Mouse (Mus musculus): Measurements from ENCODE around the gene P4ha3. TPM values are rescaled to one million over a fixed set of nuclear protein-coding genes. Genes with fewer than 3 reads are reported as not detected.

The P4ha3 gene
- total RNA-seq, 1 experiment, result 2.0 TPM

- Histone ChIP-seq H3K27ac (ENCODE audit: insufficient read depth, low read depth, low read length, poor library complexity, severe bottlenecking) (no peak overlapping the region), H3K36me3 (ENCODE audit: control insufficient read depth, insufficient read depth, low read length, poor library complexity, severe bottlenecking) (no peaks in the 10 kb centered on the region), H3K4me1 (ENCODE audit: control insufficient read depth in 2 of 2, insufficient read depth in 2 of 2, low read length in 2 of 2, poor library complexity in 1 of 2) (no peaks in the 10 kb centered on the region), H3K9me3 (ENCODE audit: control insufficient read depth, insufficient read depth, low read depth, low read length) (no peaks in the 10 kb centered on the region), H3K9ac (ENCODE audit: insufficient read depth, low read depth, low read length, poor library complexity, severe bottlenecking) (no peak overlapping the region), H3K4me3 (ENCODE audit: insufficient read depth in 1 of 2, low read depth in 1 of 2, low read length in 2 of 2, poor library complexity in 1 of 2, severe bottlenecking in 1 of 2) (no peak overlapping the region)
- TF ChIP-seq CHD2 (IDR thresholded peaks at IDR 0.05; ENCODE audit: low read depth, low read length) (no peak), ZC3H11A (IDR thresholded peaks at IDR 0.05; ENCODE audit: borderline replicate concordance, low read depth, low read length) (no peak)
- no peak for DNase-seq (ENCODE audit: low read depth, low spot score)
- in situ Hi-C loops (cut with MboI; ENCODE audit: low sequenced_read_pairs in 2 of 2, unreplicated experiment in 2 of 2), result no loop called here
Observed at GRCm38 (mm10) chr7:100296699-100297098, 11.4 kb downstream of the P4ha3 start.

GRCm38 (mm10) chr7:100298861-100299510 lies 13.7 kb downstream of the P4ha3 start:
- H3K27ac ChIP-seq (ENCODE audit: insufficient read depth, low read depth, low read length, poor library complexity, severe bottlenecking), result no peak overlapping the region
- no peaks in the 10 kb centered on the region for H3K9me3 ChIP-seq (ENCODE audit: control insufficient read depth, insufficient read depth, low read depth, low read length)
- in situ Hi-C loops (cut with MboI; ENCODE audit: low sequenced_read_pairs in 2 of 2, unreplicated experiment in 2 of 2), result no loop called here
- H3K4me3 ChIP-seq (ENCODE audit: insufficient read depth in 1 of 2, low read depth in 1 of 2, low read length in 2 of 2, poor library complexity in 1 of 2, severe bottlenecking in 1 of 2), result no peak overlapping the region
- H3K4me1 ChIP-seq (ENCODE audit: control insufficient read depth in 2 of 2, insufficient read depth in 2 of 2, low read length in 2 of 2, poor library complexity in 1 of 2), result no peaks in the 10 kb centered on the region
- H3K9ac ChIP-seq (ENCODE audit: insufficient read depth, low read depth, low read length, poor library complexity, severe bottlenecking), result no peak overlapping the region
- H3K36me3 ChIP-seq (ENCODE audit: control insufficient read depth, insufficient read depth, low read length, poor library complexity, severe bottlenecking), result no peaks in the 10 kb centered on the region
- DNase-seq (ENCODE audit: low read depth, low spot score), result no peak
- TF ChIP-seq ZNF384 (IDR thresholded peaks at IDR 0.05; ENCODE audit: low read depth, low read length) (no peak), HCFC1 (IDR thresholded peaks at IDR 0.05; ENCODE audit: borderline replicate concordance, insufficient read depth, low read length) (no peak), ZC3H11A (IDR thresholded peaks at IDR 0.05; ENCODE audit: borderline replicate concordance, low read depth, low read length) (no peak), MAFK (IDR thresholded peaks at IDR 0.05; ENCODE audit: insufficient read depth, low read depth, low read length) (no peak), CHD2 (IDR thresholded peaks at IDR 0.05; ENCODE audit: low read depth, low read length) (no peak)

GRCm38 (mm10) chr7:100301390-100301789 lies 16.1 kb downstream of the P4ha3 start:
- Histone ChIP-seq H3K27ac (ENCODE audit: insufficient read depth, low read depth, low read length, poor library complexity, severe bottlenecking) (no peak overlapping the region), H3K4me3 (ENCODE audit: insufficient read depth in 1 of 2, low read depth in 1 of 2, low read length in 2 of 2, poor library complexity in 1 of 2, severe bottlenecking in 1 of 2) (no peak overlapping the region), H3K9me3 (ENCODE audit: control insufficient read depth, insufficient read depth, low read depth, low read length) (no peaks in the 10 kb centered on the region), H3K4me1 (ENCODE audit: control insufficient read depth in 2 of 2, insufficient read depth in 2 of 2, low read length in 2 of 2, poor library complexity in 1 of 2) (no peaks in the 10 kb centered on the region), H3K36me3 (ENCODE audit: control insufficient read depth, insufficient read depth, low read length, poor library complexity, severe bottlenecking) (no peaks in the 10 kb centered on the region), H3K9ac (ENCODE audit: insufficient read depth, low read depth, low read length, poor library complexity, severe bottlenecking) (no peak overlapping the region)
- DNase-seq (ENCODE audit: low read depth, low spot score), result no peak
- TF ChIP-seq MAFK (IDR thresholded peaks at IDR 0.05; ENCODE audit: insufficient read depth, low read depth, low read length) (no peak), ZNF384 (IDR thresholded peaks at IDR 0.05; ENCODE audit: low read depth, low read length) (no peak), CHD2 (IDR thresholded peaks at IDR 0.05; ENCODE audit: low read depth, low read length) (no peak), ZC3H11A (IDR thresholded peaks at IDR 0.05; ENCODE audit: borderline replicate concordance, low read depth, low read length) (no peak), HCFC1 (IDR thresholded peaks at IDR 0.05; ENCODE audit: borderline replicate concordance, insufficient read depth, low read length) (no peak)
- in situ Hi-C loops (cut with MboI; ENCODE audit: low sequenced_read_pairs in 2 of 2, unreplicated experiment in 2 of 2), result no loop called here

GRCm38 (mm10) chr7:100302316-100302715 lies 17.0 kb downstream of the P4ha3 start:
- in situ Hi-C loops (cut with MboI; ENCODE audit: low sequenced_read_pairs in 2 of 2, unreplicated experiment in 2 of 2), result no loop called here
- no peak for TF ChIP-seq CHD2 (IDR thresholded peaks at IDR 0.05; ENCODE audit: low read depth, low read length)
- no peak for TF ChIP-seq ZNF384 (IDR thresholded peaks at IDR 0.05; ENCODE audit: low read depth, low read length)
- no peak for TF ChIP-seq HCFC1 (IDR thresholded peaks at IDR 0.05; ENCODE audit: borderline replicate concordance, insufficient read depth, low read length)
- no peak for TF ChIP-seq MAFK (IDR thresholded peaks at IDR 0.05; ENCODE audit: insufficient read depth, low read depth, low read length)
- no peak for TF ChIP-seq ZC3H11A (IDR thresholded peaks at IDR 0.05; ENCODE audit: borderline replicate concordance, low read depth, low read length)
- Histone ChIP-seq H3K9ac (ENCODE audit: insufficient read depth, low read depth, low read length, poor library complexity, severe bottlenecking) (no peak overlapping the region), H3K27ac (ENCODE audit: insufficient read depth, low read depth, low read length, poor library complexity, severe bottlenecking) (no peak overlapping the region), H3K4me3 (ENCODE audit: insufficient read depth in 1 of 2, low read depth in 1 of 2, low read length in 2 of 2, poor library complexity in 1 of 2, severe bottlenecking in 1 of 2) (no peak overlapping the region), H3K4me1 (ENCODE audit: control insufficient read depth in 2 of 2, insufficient read depth in 2 of 2, low read length in 2 of 2, poor library complexity in 1 of 2) (no peaks in the 10 kb centered on the region), H3K9me3 (ENCODE audit: control insufficient read depth, insufficient read depth, low read depth, low read length) (no peaks in the 10 kb centered on the region), H3K36me3 (ENCODE audit: control insufficient read depth, insufficient read depth, low read length, poor library complexity, severe bottlenecking) (no peaks in the 10 kb centered on the region)
- no peak for DNase-seq (ENCODE audit: low read depth, low spot score)

- H3K27ac ChIP-seq (ENCODE audit: insufficient read depth, low read depth, low read length, poor library complexity, severe bottlenecking), result no peak overlapping the region
- TF ChIP-seq HCFC1 (IDR thresholded peaks at IDR 0.05; ENCODE audit: borderline replicate concordance, insufficient read depth, low read length), result no peak
- TF ChIP-seq CHD2 (IDR thresholded peaks at IDR 0.05; ENCODE audit: low read depth, low read length), result no peak
- TF ChIP-seq ZNF384 (IDR thresholded peaks at IDR 0.05; ENCODE audit: low read depth, low read length), result no peak
- TF ChIP-seq MAFK (IDR thresholded peaks at IDR 0.05; ENCODE audit: insufficient read depth, low read depth, low read length), result no peak
- no peak for TF ChIP-seq ZC3H11A (IDR thresholded peaks at IDR 0.05; ENCODE audit: borderline replicate concordance, low read depth, low read length)
- DNase-seq (ENCODE audit: low read depth, low spot score), result no peak
- H3K4me3 ChIP-seq (ENCODE audit: insufficient read depth in 1 of 2, low read depth in 1 of 2, low read length in 2 of 2, poor library complexity in 1 of 2, severe bottlenecking in 1 of 2), result no peak overlapping the region
- H3K36me3 ChIP-seq (ENCODE audit: control insufficient read depth, insufficient read depth, low read length, poor library complexity, severe bottlenecking), result no peaks in the 10 kb centered on the region
- H3K4me1 ChIP-seq (ENCODE audit: control insufficient read depth in 2 of 2, insufficient read depth in 2 of 2, low read length in 2 of 2, poor library complexity in 1 of 2), result no peaks in the 10 kb centered on the region
- in situ Hi-C loops (cut with MboI; ENCODE audit: low sequenced_read_pairs in 2 of 2, unreplicated experiment in 2 of 2), result no loop called here
- no peaks in the 10 kb centered on the region for H3K9me3 ChIP-seq (ENCODE audit: control insufficient read depth, insufficient read depth, low read depth, low read length)
- H3K9ac ChIP-seq (ENCODE audit: insufficient read depth, low read depth, low read length, poor library complexity, severe bottlenecking), result no peak overlapping the region
Observed at GRCm38 (mm10) chr7:100305894-100306293, 20.6 kb downstream of the P4ha3 start.
